Mouse (Mus musculus) megakaryocyte, embryonic 14.5 days (primary cell): ENCODE measurements at regions not wholly inside any gene's neighbourhood (a gene's known extent, or its start where the extent isn't known, plus 50 kb on each side); places are given as distances from the start of the nearest gene placed in this dataset.

Experiments
- FLI1 ChIP-seq: IDR thresholded peaks from 2 replicates; pipeline ENCODE4 v1.6.1; 2012; ENCODE audit warnings: low read length, inconsistent platforms, mixed read lengths
- GATA1 ChIP-seq: IDR thresholded peaks from 3 replicates; pipeline ENCODE4 v1.6.1; 2012; ENCODE audit warnings: mixed read lengths, low read length, inconsistent platforms, borderline replicate concordance

DNA sequence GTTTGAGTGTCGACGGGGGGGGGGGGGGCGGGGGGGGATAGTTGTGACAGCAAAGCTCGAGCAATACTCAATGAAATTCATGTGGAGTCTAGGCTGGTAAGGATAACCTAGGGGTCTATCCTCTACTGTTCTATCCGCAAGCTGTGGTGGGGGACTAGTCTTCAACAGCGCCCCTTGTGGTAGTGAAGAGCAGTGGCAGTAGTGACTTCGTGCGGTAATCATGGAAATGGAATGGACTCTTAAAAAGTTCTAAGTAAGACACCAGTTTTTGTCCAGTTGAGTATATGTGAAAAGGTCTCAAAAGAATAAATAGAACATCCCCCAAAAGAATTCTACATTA lies 51.1 kb upstream of the Lrig1 start:
- no peak for TF ChIP-seq GATA1
- TF ChIP-seq FLI1 = no peak
